Mouse (Mus musculus) granulocyte monocyte progenitor cell, adult 5-6 weeks (primary cell): ENCODE measurements around the gene Aldh4a1. TPM values are rescaled to one million over a fixed set of nuclear protein-coding genes. Genes with fewer than 3 reads are reported as not detected.

Source experiments
- ATAC-seq: replicated peaks from 2 replicates; pipeline ENCODE4 v1.8.0; 2016; ENCODE audit warnings: mild to moderate bottlenecking, moderate TSS enrichment, inconsistent platforms; ENCODE audit not compliant: poor library complexity, severe bottlenecking
- total RNA-seq, 2 experiments: library from RNA; stranded (forward) in 1 of 2; stranded (reverse) in 1 of 2; fragments of 200-712, 200-1000 nt in 1 of 2; fragments of >200 nt in 1 of 2; fragmentation: Nextera tagmentation in 1 of 2; gene quantifications; 2 replicates each; pipeline ENCODE4 v1.2.3; 2014 to 2017

Aldh4a1 gene
- total RNA-seq (2014; fragmentation: Nextera tagmentation) (29.7 and 30.9 TPM in 2 replicates), total RNA-seq (2017) (18.9 and 20.1 TPM in 2 replicates)

GRCm38 (mm10) chr4:139622373-139623282 is at the start of gene Aldh4a1:
TSS of gene Aldh4a1 (plus strand) at chr4:139622866.
- peak; percentile 94 for ATAC-seq

- ATAC-seq, result no peak
These were observed 49.6 kb upstream of the Aldh4a1 start for GRCm38 (mm10) chr4:139572928-139573512.

GRCm38 (mm10) chr4:139574156-139574798 is 48.4 kb upstream of the Aldh4a1 start:
- peak; percentile 91 for ATAC-seq

GRCm38 (mm10) chr4:139574799-139575672 is 47.6 kb upstream of the Aldh4a1 start:
- 0 out of 2 replicates have a peak, but pooled peaks have one; percentile 1 for ATAC-seq

GRCm38 (mm10) chr4:139575673-139576003 is 47.0 kb upstream of the Aldh4a1 start:
- ATAC-seq, result no peak

GRCm38 (mm10) chr4:139576251-139576880 is 46.3 kb upstream of the Aldh4a1 start:
- ATAC-seq, result no peak

GRCm38 (mm10) chr4:139577006-139577405 is 45.7 kb upstream of the Aldh4a1 start:
- ATAC-seq, result no peak

- ATAC-seq, result no peak
These were observed 44.3 kb upstream of the Aldh4a1 start for GRCm38 (mm10) chr4:139578389-139578788.

GRCm38 (mm10) chr4:139579003-139579402 is 43.7 kb upstream of the Aldh4a1 start:
- 0 out of 2 replicates have a peak, but pooled peaks have one; percentile 13 for ATAC-seq

- no peak for ATAC-seq
These were observed 43.2 kb upstream of the Aldh4a1 start for GRCm38 (mm10) chr4:139579466-139579865.

- no peak for ATAC-seq
These were observed 41.9 kb upstream of the Aldh4a1 start for GRCm38 (mm10) chr4:139580663-139581336.

- no peak for ATAC-seq
These were observed 41.1 kb upstream of the Aldh4a1 start for GRCm38 (mm10) chr4:139581427-139582051.

- ATAC-seq, result no peak
These were observed 40.3 kb upstream of the Aldh4a1 start for GRCm38 (mm10) chr4:139582346-139582745.

GRCm38 (mm10) chr4:139582903-139583302 is 39.8 kb upstream of the Aldh4a1 start:
- no peak for ATAC-seq

- no peak for ATAC-seq
These were observed 38.9 kb upstream of the Aldh4a1 start for GRCm38 (mm10) chr4:139583629-139584245.

- no peak for ATAC-seq
These were observed 38.0 kb upstream of the Aldh4a1 start for GRCm38 (mm10) chr4:139584704-139585103.

- peak; percentile 72 for ATAC-seq
These were observed 37.0 kb upstream of the Aldh4a1 start for GRCm38 (mm10) chr4:139585713-139586112.

- no peak for ATAC-seq
These were observed 35.3 kb upstream of the Aldh4a1 start for GRCm38 (mm10) chr4:139587370-139587769.
